29 mouse cellular contexts compared by ENCODE assay signal in the genomic region with DNA sequence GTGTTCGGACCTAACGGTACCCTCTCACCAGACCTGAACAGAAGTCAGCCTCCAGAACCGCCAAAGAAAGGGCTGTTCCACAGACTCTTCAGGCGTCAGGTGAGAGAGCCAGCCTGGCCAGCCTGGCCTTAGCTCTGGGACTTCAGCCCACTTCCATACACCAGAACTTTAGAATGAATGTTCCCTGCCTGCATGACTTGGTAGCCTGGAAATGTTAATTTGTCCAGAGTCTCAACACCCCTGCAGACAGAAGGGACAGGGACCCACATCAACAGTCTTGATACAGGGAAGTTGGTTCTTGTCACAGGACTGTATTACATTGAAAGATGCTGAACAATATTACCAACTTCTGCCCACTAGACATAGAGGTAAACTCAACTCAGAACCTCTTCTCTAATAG.
"Had no signal": no experiment of that assay in that cellular context is flagged by ENCODE, and none has a peak within 500 bp of the region (broad histone marks: within the 10 kb centered on the region; RNA-seq: fewer than 3 reads in every experiment).

No protein-coding gene starts in this region.

- H3K4me1 ChIP-seq: heart, embryonic 12.5 days; heart, embryonic 13.5 days; heart, embryonic 15.5 days; hindbrain, embryonic 10.5 days; hindbrain, embryonic 12.5 days; hindbrain, embryonic 13.5 days; hindbrain, embryonic 15.5 days; intestine, embryonic 15.5 days; kidney, embryonic 15.5 days had no signal

- H3K27me3 ChIP-seq: heart, embryonic 12.5 days; heart, embryonic 13.5 days; heart, embryonic 15.5 days; hindbrain, embryonic 12.5 days; hindbrain, embryonic 13.5 days; hindbrain, embryonic 15.5 days; intestine, embryonic 15.5 days; kidney, embryonic 15.5 days had no signal

- H3K9me3 ChIP-seq: heart, embryonic 12.5 days; heart, embryonic 13.5 days; heart, embryonic 15.5 days; hindbrain, embryonic 10.5 days; hindbrain, embryonic 12.5 days; hindbrain, embryonic 13.5 days; hindbrain, embryonic 15.5 days; intestine, embryonic 15.5 days; kidney, embryonic 15.5 days had no signal

- H3K36me3 ChIP-seq: intestine, embryonic 15.5 days had no signal

- H3K27ac ChIP-seq: heart, embryonic 13.5 days; heart, embryonic 15.5 days; hindbrain, embryonic 10.5 days; hindbrain, embryonic 12.5 days; hindbrain, embryonic 13.5 days; hindbrain, embryonic 14.5 days; hindbrain, embryonic 15.5 days; hindbrain, postnatal 0 days; intestine, embryonic 15.5 days; kidney, embryonic 15.5 days; kidney, postnatal 0 days; layer of hippocampus, adult 2 months; left cerebral cortex, adult 2 months had no signal

- DNase-seq: heart, postnatal 14 days; heart, postnatal 36 days; heart, postnatal 4 days; kidney, adult 11 months; kidney, adult 18-20 months; kidney, adult 2 months; kidney, adult 8-10 months; kidney, adult 9 months; kidney, postnatal 10 days; kidney, postnatal 14 days; kidney, postnatal 25 days; kidney, postnatal 36 days; kidney, postnatal 4 days; layer of hippocampus, adult 9-11 months; layer of hippocampus, postnatal 36 days had no signal

- H3K4me3 ChIP-seq: heart, embryonic 12.5 days; heart, embryonic 13.5 days; heart, embryonic 15.5 days; hindbrain, embryonic 10.5 days; hindbrain, embryonic 12.5 days; hindbrain, embryonic 13.5 days; hindbrain, embryonic 15.5 days; intestine, embryonic 15.5 days; kidney, embryonic 15.5 days; layer of hippocampus, adult 2 months; left cerebral cortex, adult 2 months had no signal
